Comparison of ENCODE assay signal across 13 mouse cellular contexts in genomic region chr5:147390772-147391171, GRCm38 (mm10). TPM values are rescaled to one million over a fixed set of nuclear protein-coding genes. Genes with fewer than 3 reads are reported as not detected.
"Had no signal": no experiment of that assay in that cellular context is flagged by ENCODE, and none has a peak within 500 bp of the region (broad histone marks: within the 10 kb centered on the region; RNA-seq: fewer than 3 reads in every experiment).

No protein-coding gene starts in this region.

- H3K36me3 ChIP-seq: intestine, embryonic 15.5 days; limb, embryonic 12.5 days; liver, embryonic 15.5 days; midbrain, embryonic 15.5 days; neural tube, embryonic 12.5 days had no signal

- H3K27ac ChIP-seq: intestine, embryonic 15.5 days; left cerebral cortex, adult 2 months; limb, embryonic 12.5 days; liver, embryonic 15.5 days; midbrain, embryonic 15.5 days; neural tube, embryonic 12.5 days had no signal

- H3K27me3 ChIP-seq: intestine, embryonic 15.5 days; midbrain, embryonic 15.5 days; neural tube, embryonic 12.5 days had no signal

- H3K9ac ChIP-seq: intestine, embryonic 15.5 days; limb, embryonic 12.5 days; liver, embryonic 15.5 days; midbrain, embryonic 15.5 days; neural tube, embryonic 12.5 days had no signal

- DNase-seq: kidney, adult 18-20 months; kidney, postnatal 14 days; lung, adult 2 months; lung, postnatal 36 days; thymus, adult 18-20 months; thymus, postnatal 14 days had no signal

- H3K4me1 ChIP-seq: intestine, embryonic 15.5 days; limb, embryonic 12.5 days; midbrain, embryonic 15.5 days; neural tube, embryonic 12.5 days had no signal

- H3K4me3 ChIP-seq: intestine, embryonic 15.5 days; left cerebral cortex, adult 2 months; limb, embryonic 12.5 days; liver, embryonic 15.5 days; midbrain, embryonic 15.5 days; neural tube, embryonic 12.5 days had no signal

- H3K9me3 ChIP-seq: intestine, embryonic 15.5 days; limb, embryonic 12.5 days; liver, embryonic 15.5 days; midbrain, embryonic 15.5 days; neural tube, embryonic 12.5 days had no signal

RNA-seq across cellular contexts. Expression of gene Flt3, which starts 9.5 kb away (rescaled TPM):
- polyA plus RNA-seq: kidney, embryonic 14.5 days had no signal
